Mouse (Mus musculus) left cerebral cortex, postnatal 36 days (tissue): ENCODE measurements at regions not wholly inside any gene's neighbourhood (a gene's known extent, or its start where the extent isn't known, plus 50 kb on each side); places are given as distances from the start of the nearest gene placed in this dataset.
"Not testable (repeated sequence)": the region's sequence is repeated elsewhere in the genome, so short reads cannot be mapped to it uniquely, and the experiment has no call there.

Source experiments
- DNase-seq, 2 experiments: peaks; one replicate each; pipeline ENCODE4 v3.0.0; 2021 to 2022; ENCODE audit warnings: low spot score in 2 of 2, mixed read lengths in 1 of 2
- intact Hi-C: fragments of 180-260 bp; cut with DNase I; formaldehyde crosslinking; loops from one replicate; pipeline ENCODE4 v1.15.1; 2025

- intact Hi-C loops, result no loop called here
- DNase-seq, result no peak
These were observed 79.9 kb downstream of the Cpn2 start for GRCm38 (mm10) chr16:30187400-30187799.

- DNase-seq, result peak; percentile 81 to 83
- intact Hi-C loops, result loop anchor here (1.0 to 2.0 kb wide), 2 partner anchors 118 to 459 kb away; no protein-coding TSS in a partner anchor
These were observed 79.3 kb downstream of the Cpn2 start for GRCm38 (mm10) chr16:30187907-30188414.

- peak; percentile 27 to 44 for DNase-seq
- intact Hi-C loops, result loop anchor here (1.0 to 2.0 kb wide), 2 partner anchors 119 to 460 kb away; no protein-coding TSS in a partner anchor
These were observed 78.4 kb downstream of the Cpn2 start for GRCm38 (mm10) chr16:30188769-30189430.

GRCm38 (mm10) chr16:30190351-30190750 lies 76.9 kb downstream of the Cpn2 start:
- intact Hi-C loops, result no loop called here
- no peak for DNase-seq

GRCm38 (mm10) chr16:30190935-30191514 lies 76.3 kb downstream of the Cpn2 start:
- intact Hi-C loops, result no loop called here
- no peak for DNase-seq

GRCm38 (mm10) chr16:30193294-30194261 lies 73.7 kb downstream of the Cpn2 start:
- DNase-seq, result no peak
- intact Hi-C loops, result no loop called here

- intact Hi-C loops, result no loop called here
- DNase-seq, result no peak
These were observed 72.5 kb downstream of the Cpn2 start for GRCm38 (mm10) chr16:30194836-30195235.

GRCm38 (mm10) chr16:30195859-30196258 lies 71.4 kb downstream of the Cpn2 start:
- DNase-seq, intact Hi-C loops: not testable (repeated sequence)

GRCm38 (mm10) chr16:30197351-30197750 lies 69.9 kb downstream of the Cpn2 start:
- no peak for DNase-seq
- intact Hi-C loops, result no loop called here

- no peak for DNase-seq
- intact Hi-C loops, result no loop called here
These were observed 67.5 kb downstream of the Cpn2 start for GRCm38 (mm10) chr16:30199836-30200235.

GRCm38 (mm10) chr16:30204144-30204543 lies 63.2 kb downstream of the Cpn2 start:
- intact Hi-C loops, result no loop called here
- DNase-seq, result no peak

GRCm38 (mm10) chr16:30205314-30205815 lies 61.9 kb downstream of the Cpn2 start:
- intact Hi-C loops, result no loop called here
- DNase-seq, result no peak

GRCm38 (mm10) chr16:30205816-30206356 lies 61.4 kb downstream of the Cpn2 start:
- no peak for DNase-seq
- intact Hi-C loops, result no loop called here
